Mouse (Mus musculus) heart, embryonic 12.5 days (tissue): ENCODE results near the gene Olfml3. TPM values are rescaled to one million over a fixed set of nuclear protein-coding genes. Genes with fewer than 3 reads are reported as not detected.

Experiments
- ATAC-seq: fragments of 200-750 bp; cut with Nextera tagmentation; 2 replicates; pipeline ENCODE4 v1.8.0; 2017; ENCODE audit warnings: moderate TSS enrichment, moderate library complexity; ENCODE audit not compliant: insufficient number of reproducible peaks, low FRiP score
- H3K27ac ChIP-seq: fragments of 300-500 bp; sonication (generic); 2 replicates; pipeline ENCODE4 v1.5.1; 2016; ENCODE audit warnings: mild to moderate bottlenecking, moderate library complexity; ENCODE audit not compliant: poor library complexity, severe bottlenecking
- H3K27me3 ChIP-seq: fragments of 300-500 bp; sonication (generic); replicated peaks from 2 replicates; pipeline ENCODE4 v1.6.1; 2016; ENCODE audit warnings: mild to moderate bottlenecking, moderate library complexity
- H3K36me3 ChIP-seq: fragments of 300-500 bp; sonication (generic); 2 replicates; pipeline ENCODE4 v1.6.1; 2016; ENCODE audit warnings: mild to moderate bottlenecking, moderate library complexity
- H3K4me1 ChIP-seq: fragments of 300-500 bp; sonication (generic); replicated peaks from 2 replicates; pipeline ENCODE4 v1.6.1; 2016; ENCODE audit warnings: mild to moderate bottlenecking
- H3K4me2 ChIP-seq: fragments of 300-500 bp; sonication (generic); 2 replicates; pipeline ENCODE4 v1.6.1; 2016; ENCODE audit warnings: mild to moderate bottlenecking, moderate library complexity
- H3K4me3 ChIP-seq: fragments of 300-500 bp; sonication (generic); 2 replicates; pipeline ENCODE4 v1.5.1; 2016; ENCODE audit warnings: mild to moderate bottlenecking
- H3K9ac ChIP-seq: fragments of 300-500 bp; sonication (generic); 2 replicates; pipeline ENCODE4 v1.6.1; 2016; ENCODE audit warnings: mild to moderate bottlenecking, moderate library complexity
- H3K9me3 ChIP-seq: fragments of 300-500 bp; sonication (generic); replicated peaks from 2 replicates; pipeline ENCODE4 v1.6.1; 2016; ENCODE audit warnings: mild to moderate bottlenecking, moderate library complexity
- WGBS: fragments of 180-500 bp; shearing (Covaris S2); methylation state at CpG from one replicate; pipeline ENCODE4 v1.1.7; 2016; 5-methylcytosine and 5-hydroxymethylcytosine counted together
- polyA plus RNA-seq: library from polyadenylated mRNA; unstranded; fragments of >200 nt; fragmentation: Nextera tagmentation; extraction: Ambion mirVana; gene quantifications from 2 replicates; pipeline ENCODE4 v1.2.1, GENCODE M21; 2016

The Olfml3 gene
- polyA plus RNA-seq, 1 experiment from 2014 or later: 19.5 TPM

GRCm38 (mm10) chr3:103696388-103696925 is 41.3 kb downstream of the Olfml3 start:
- H3K27me3 ChIP-seq: no peaks in the 10 kb centered on the region
- ATAC-seq: no peak
- 67% methylated on average over 1 of the region's 1 CpGs for WGBS

GRCm38 (mm10) chr3:103695556-103695955 is 42.2 kb downstream of the Olfml3 start:
- no peak overlapping the region for H3K4me3 ChIP-seq
- no peaks in the 10 kb centered on the region for H3K9me3 ChIP-seq
- no peaks in the 10 kb centered on the region for H3K36me3 ChIP-seq
- no peaks in the 10 kb centered on the region for H3K4me1 ChIP-seq
- no peaks in the 10 kb centered on the region for H3K27me3 ChIP-seq
- H3K4me2 ChIP-seq: no peak overlapping the region
- no peak overlapping the region for H3K9ac ChIP-seq
- ATAC-seq: no peak
- WGBS: 55% methylated on average over 3 of the region's 3 CpGs
- H3K27ac ChIP-seq: no peak overlapping the region

More at GRCm38 (mm10) chr3:103696388-103696925, 41.3 kb downstream of the Olfml3 start:
- no peaks in the 10 kb centered on the region for H3K36me3 ChIP-seq
- H3K4me3 ChIP-seq: no peak overlapping the region
- no peaks in the 10 kb centered on the region for H3K4me1 ChIP-seq
- H3K27ac ChIP-seq: no peak overlapping the region
- H3K4me2 ChIP-seq: no peak overlapping the region
- no peak overlapping the region for H3K9ac ChIP-seq
- no peaks in the 10 kb centered on the region for H3K9me3 ChIP-seq

- Histone ChIP-seq H3K9me3 (0 out of 2 replicates have a peak, but pooled peaks cover 2% of the 10 kb centered on the region), H3K4me3 (no peak overlapping the region), H3K27ac (no peak overlapping the region), H3K4me1 (no peaks in the 10 kb centered on the region), H3K36me3 (no peaks in the 10 kb centered on the region), H3K9ac (no peak overlapping the region), H3K4me2 (no peak overlapping the region), H3K27me3 (no peaks in the 10 kb centered on the region)
- 68% methylated on average over 3 of the region's 3 CpGs for WGBS
- ATAC-seq: no peak
These were observed 47.3 kb downstream of the Olfml3 start for GRCm38 (mm10) chr3:103690506-103690905.

- Histone ChIP-seq H3K9me3 (0 out of 2 replicates have a peak, but pooled peaks cover 2% of the 10 kb centered on the region), H3K27ac (no peak overlapping the region), H3K4me1 (no peaks in the 10 kb centered on the region), H3K4me3 (no peak overlapping the region), H3K27me3 (peaks cover 7% of the 10 kb centered on the region), H3K4me2 (no peak overlapping the region), H3K36me3 (no peaks in the 10 kb centered on the region), H3K9ac (no peak overlapping the region)
- WGBS: 73% methylated on average over 1 of the region's 1 CpGs
- ATAC-seq: no peak
These were observed 48.8 kb downstream of the Olfml3 start for GRCm38 (mm10) chr3:103689043-103689442.

- Histone ChIP-seq H3K36me3 (no peaks in the 10 kb centered on the region), H3K27me3 (peaks cover 16% of the 10 kb centered on the region), H3K4me3 (no peak overlapping the region), H3K4me2 (peak overlapping the region; percentile 58), H3K4me1 (peaks cover 8% of the 10 kb centered on the region; the same call in 1 of the 2 replicates), H3K9ac (no peak overlapping the region), H3K27ac (no peak overlapping the region), H3K9me3 (0 out of 2 replicates have a peak, but pooled peaks cover under 1% of the 10 kb centered on the region)
- 30% methylated on average over 5 of the region's 5 CpGs for WGBS
- ATAC-seq: no peak
These were observed 53.9 kb downstream of the Olfml3 start for GRCm38 (mm10) chr3:103683966-103684319.

GRCm38 (mm10) chr3:103683234-103683965 is 54.4 kb downstream of the Olfml3 start:
- ATAC-seq: no peak
- WGBS: 8% methylated on average over 21 of the region's 21 CpGs
- H3K27ac ChIP-seq: no peak overlapping the region
- peaks cover 8% of the 10 kb centered on the region; the same call in 1 of the 2 replicates for H3K4me1 ChIP-seq
- peaks cover 16% of the 10 kb centered on the region for H3K27me3 ChIP-seq
- peak overlapping the region; percentile 58 for H3K4me2 ChIP-seq
- no peaks in the 10 kb centered on the region for H3K9me3 ChIP-seq
- H3K4me3 ChIP-seq: peak overlapping the region; percentile 23
- no peaks in the 10 kb centered on the region for H3K36me3 ChIP-seq
- H3K9ac ChIP-seq: no peak overlapping the region

GRCm38 (mm10) chr3:103682473-103682872 is 55.3 kb downstream of the Olfml3 start:
- Histone ChIP-seq H3K4me2 (no peak overlapping the region), H3K4me1 (peaks cover 8% of the 10 kb centered on the region; the same call in 1 of the 2 replicates), H3K27ac (no peak overlapping the region), H3K9me3 (no peaks in the 10 kb centered on the region), H3K4me3 (no peak overlapping the region), H3K27me3 (peaks cover 16% of the 10 kb centered on the region), H3K9ac (no peak overlapping the region), H3K36me3 (no peaks in the 10 kb centered on the region)
- ATAC-seq: no peak
- WGBS: 51% methylated on average over 4 of the region's 4 CpGs

GRCm38 (mm10) chr3:103678811-103679210 is 59.0 kb downstream of the Olfml3 start:
- no peak overlapping the region for H3K9ac ChIP-seq
- 34% methylated on average over 6 of the region's 6 CpGs for WGBS
- H3K4me2 ChIP-seq: no peak overlapping the region
- no peak for ATAC-seq
- H3K36me3 ChIP-seq: no peaks in the 10 kb centered on the region
- no peak overlapping the region for H3K27ac ChIP-seq
- H3K4me3 ChIP-seq: no peak overlapping the region
- H3K9me3 ChIP-seq: no peaks in the 10 kb centered on the region
- peaks cover 7% of the 10 kb centered on the region; the same call in 1 of the 2 replicates for H3K4me1 ChIP-seq
- peaks cover 6% of the 10 kb centered on the region for H3K27me3 ChIP-seq

GRCm38 (mm10) chr3:103672716-103673115 is 65.1 kb downstream of the Olfml3 start:
- peaks cover 8% of the 10 kb centered on the region for H3K4me1 ChIP-seq
- WGBS: 9% methylated on average over 7 of the region's 7 CpGs
- no peak overlapping the region for H3K4me3 ChIP-seq
- H3K9ac ChIP-seq: no peak overlapping the region
- no peaks in the 10 kb centered on the region for H3K36me3 ChIP-seq
- H3K27ac ChIP-seq: no peak overlapping the region
- no peaks in the 10 kb centered on the region for H3K9me3 ChIP-seq
- no peaks in the 10 kb centered on the region for H3K27me3 ChIP-seq
- H3K4me2 ChIP-seq: no peak overlapping the region
- ATAC-seq: no peak
